Mouse (Mus musculus) ZHBTc4 (cell line): ENCODE measurements around the gene Ptbp3.
"Not testable (repeated sequence)": the region's sequence is repeated elsewhere in the genome, so short reads cannot be mapped to it uniquely, and the experiment has no call there.

Experiments
- DNase-seq: peaks from one replicate; pipeline ENCODE4 v3.0.0-alpha.2; 2011; ENCODE audit warnings: low read depth, low spot score

Gene Ptbp3

GRCm38 (mm10) chr4:59549175-59549976 lies at the start of gene Ptbp3:
TSS of gene Ptbp3 (minus strand) at chr4:59549364.
- DNase-seq, result peak; percentile 98

- no peak for DNase-seq
Observed at GRCm38 (mm10) chr4:59596556-59596955, 47.4 kb upstream of the Ptbp3 start.

- no peak for DNase-seq
Observed at GRCm38 (mm10) chr4:59594614-59595013, 45.5 kb upstream of the Ptbp3 start.

- no peak for DNase-seq
Observed at GRCm38 (mm10) chr4:59587872-59588226, 38.7 kb upstream of the Ptbp3 start.

- DNase-seq, result no peak
Observed at GRCm38 (mm10) chr4:59587215-59587871, 38.2 kb upstream of the Ptbp3 start.

- DNase-seq, result no peak
Observed at GRCm38 (mm10) chr4:59585097-59585496, 35.9 kb upstream of the Ptbp3 start.

- no peak for DNase-seq
Observed at GRCm38 (mm10) chr4:59582186-59582585, 33.0 kb upstream of the Ptbp3 start.

- DNase-seq, result peak; percentile 100
Observed at GRCm38 (mm10) chr4:59581314-59582185, 32.4 kb upstream of the Ptbp3 start, which contains the start of gene Hsdl2. TSS of gene Hsdl2 (plus strand) at chr4:59581563.

GRCm38 (mm10) chr4:59580495-59581281 lies 31.5 kb upstream of the Ptbp3 start:
- peak; percentile 84 for DNase-seq

- no peak for DNase-seq
Observed at GRCm38 (mm10) chr4:59575184-59575958, 26.2 kb upstream of the Ptbp3 start.

- peak; percentile 27 for DNase-seq
Observed at GRCm38 (mm10) chr4:59572521-59573118, 23.5 kb upstream of the Ptbp3 start.

- not testable (repeated sequence) for DNase-seq
Observed at GRCm38 (mm10) chr4:59570519-59570918, 21.4 kb upstream of the Ptbp3 start.

GRCm38 (mm10) chr4:59569538-59569937 lies 20.4 kb upstream of the Ptbp3 start:
- peak; percentile 81 for DNase-seq

- no peak for DNase-seq
Observed at GRCm38 (mm10) chr4:59567576-59568260, 18.6 kb upstream of the Ptbp3 start.

- no peak for DNase-seq
Observed at GRCm38 (mm10) chr4:59565571-59566188, 16.5 kb upstream of the Ptbp3 start.

GRCm38 (mm10) chr4:59564128-59564527 lies 15.0 kb upstream of the Ptbp3 start:
- DNase-seq, result no peak

GRCm38 (mm10) chr4:59560141-59560540 lies 11.0 kb upstream of the Ptbp3 start:
- DNase-seq, result no peak

GRCm38 (mm10) chr4:59558096-59558720 lies 9.0 kb upstream of the Ptbp3 start:
- peak; percentile 80 for DNase-seq
